Comparison of ENCODE assay signal across 8 mouse cellular contexts in the genomic region with DNA sequence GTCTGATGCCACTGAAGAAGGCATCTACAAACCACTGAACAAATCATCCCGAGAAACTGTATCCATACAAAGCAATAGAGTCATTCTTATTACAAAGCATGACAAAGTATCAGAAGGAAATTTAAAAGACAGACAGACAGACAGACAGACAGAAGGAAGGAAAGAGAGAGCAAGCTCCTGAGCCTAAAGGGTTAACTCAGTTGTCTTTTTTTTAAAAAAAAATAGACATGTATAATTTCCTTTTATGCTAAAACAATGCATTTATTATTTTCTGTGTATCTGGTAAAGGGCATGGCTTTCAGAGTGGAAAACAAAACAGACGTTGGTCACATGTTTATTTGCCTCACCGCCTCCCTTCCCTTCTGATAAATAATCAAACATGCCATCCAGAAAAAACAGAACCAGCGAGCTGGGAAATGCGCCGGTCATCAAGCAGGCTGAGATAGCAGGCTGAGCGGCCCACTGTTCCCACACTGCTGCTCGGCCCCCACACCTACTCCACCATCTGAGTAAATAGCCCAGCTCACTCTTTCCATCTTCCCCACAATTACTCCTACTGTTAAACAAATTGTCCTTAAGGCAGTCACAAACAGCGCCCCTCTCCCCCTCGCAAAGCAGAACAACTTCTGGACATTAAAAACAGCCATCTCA.
DNase-seq lines count a peak whose midpoint lies in the region; ATAC-seq lines count a peak whose summit lies in the region.

No protein-coding gene starts in this region.

- DNase-seq in embryo, embryonic 10 days (ENCODE audit: low spot score): peak; percentile 56
- DNase-seq in embryo, embryonic 9.5 days (ENCODE audit: extremely low spot score): no peak
- DNase-seq in B cell, adult 2 months: peak; percentile 48 to 53
- DNase-seq in heart, adult 18-20 months: peak; percentile 73 to 74
- DNase-seq in lung, postnatal 25 days (ENCODE audit: low spot score): peak; percentile 27
- no peak for DNase-seq in cerebellum, adult 9-10 months
- no peak for DNase-seq in gastrocnemius, postnatal 10 days

- no peaks in the 10 kb centered on the region for H3K27me3 ChIP-seq in intestine, embryonic 16.5 days (replicated peaks; ENCODE audit: control insufficient read depth, insufficient read depth, low read length)

- H3K4me1 ChIP-seq in intestine, embryonic 16.5 days (ENCODE audit: control insufficient read depth, insufficient read depth, low read length): peaks cover 33% of the 10 kb centered on the region

- H3K4me2 ChIP-seq in intestine, embryonic 16.5 days (ENCODE audit: low read depth, low read length): peak overlapping the region; percentile 66

- ATAC-seq in intestine, embryonic 16.5 days: no peak

- H3K4me3 ChIP-seq in intestine, embryonic 16.5 days (ENCODE audit: low read length): peak overlapping the region; percentile 37

- no peaks in the 10 kb centered on the region for H3K36me3 ChIP-seq in intestine, embryonic 16.5 days (ENCODE audit: control insufficient read depth, insufficient read depth, low read length)

- no peaks in the 10 kb centered on the region for H3K9me3 ChIP-seq in intestine, embryonic 16.5 days (ENCODE audit: control insufficient read depth, low read length)

- H3K27ac ChIP-seq in intestine, embryonic 16.5 days (ENCODE audit: low read length): peak overlapping the region; percentile 82

- 15% methylated on average over 10 of the region's 10 CpGs for WGBS in intestine, embryonic 16.5 days

- peak overlapping the region; percentile 63 for H3K9ac ChIP-seq in intestine, embryonic 16.5 days (ENCODE audit: low read depth, low read length)

Comparison
In these comparisons a context has a peak if more than half of its experiments do, and no peak if none do; other contexts are left out.
1. DNase-seq: peak in embryo, embryonic 10 days (single experiment), B cell, adult 2 months (2 of 2), heart, adult 18-20 months (2 of 2) and lung, postnatal 25 days (single experiment); none in embryo, embryonic 9.5 days (single experiment), cerebellum, adult 9-10 months (single experiment) and gastrocnemius, postnatal 10 days (single experiment).